Mouse (Mus musculus) R1 (cell line): ENCODE measurements at regions not wholly inside any gene's neighbourhood (a gene's known extent, or its start where the extent isn't known, plus 50 kb on each side); places are given as distances from the start of the nearest gene placed in this dataset.
A peak's percentile ranks its signal among the peaks of the same experiment; 100 is the strongest.
"Not testable (repeated sequence)": the region's sequence is repeated elsewhere in the genome, so short reads cannot be mapped to it uniquely, and the experiment has no call there.

Source experiments
- DNase-seq: peaks from one replicate; pipeline ENCODE4 v3.0.0-alpha.2; 2018; ENCODE audit warnings: low read depth, low spot score

DNA sequence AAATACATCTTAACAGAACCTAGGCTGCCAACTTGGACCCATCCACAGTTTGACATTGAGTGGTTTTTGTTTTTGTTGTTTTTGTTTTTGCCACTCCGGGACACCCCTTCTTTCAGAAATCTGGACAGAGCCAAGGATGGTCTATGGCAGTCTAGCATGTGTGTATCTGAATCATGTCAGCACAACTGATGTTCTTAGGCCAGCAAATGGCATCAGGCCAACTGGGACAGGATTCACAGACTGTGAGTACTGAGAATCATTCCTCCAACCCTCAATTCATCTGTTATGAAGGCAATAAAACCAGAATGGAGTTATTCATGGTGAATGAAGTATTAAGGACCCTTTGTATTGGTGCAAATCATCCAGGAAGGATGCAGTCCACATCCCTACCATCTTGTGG, 1372.5 kb upstream of the Rag2 start:
- no peak for DNase-seq

- DNase-seq: no peak
Observed at GRCm38 (mm10) chr2:100259136-100259853, 1365.2 kb upstream of the Rag2 start.

DNA sequence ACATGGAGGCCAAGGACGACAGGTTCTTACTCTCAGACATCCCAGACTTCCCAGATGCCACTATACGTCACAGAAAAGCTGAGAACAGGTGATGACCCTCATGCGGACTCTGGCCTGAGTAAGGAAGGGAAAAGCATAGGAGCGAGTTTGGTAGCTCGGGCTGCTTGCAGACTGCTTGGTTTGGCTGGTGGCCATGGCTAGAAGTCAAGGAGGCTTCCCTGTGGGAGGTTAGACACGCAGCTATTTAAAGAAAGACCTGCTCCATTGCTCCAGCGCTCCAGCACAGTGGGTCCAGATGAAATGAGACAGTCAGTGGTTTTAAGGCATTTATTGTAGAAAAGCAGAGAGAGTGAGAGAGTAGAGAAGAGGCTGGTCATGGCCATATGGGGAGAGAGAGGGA, 1318.0 kb upstream of the Rag2 start:
- no peak for DNase-seq

DNA sequence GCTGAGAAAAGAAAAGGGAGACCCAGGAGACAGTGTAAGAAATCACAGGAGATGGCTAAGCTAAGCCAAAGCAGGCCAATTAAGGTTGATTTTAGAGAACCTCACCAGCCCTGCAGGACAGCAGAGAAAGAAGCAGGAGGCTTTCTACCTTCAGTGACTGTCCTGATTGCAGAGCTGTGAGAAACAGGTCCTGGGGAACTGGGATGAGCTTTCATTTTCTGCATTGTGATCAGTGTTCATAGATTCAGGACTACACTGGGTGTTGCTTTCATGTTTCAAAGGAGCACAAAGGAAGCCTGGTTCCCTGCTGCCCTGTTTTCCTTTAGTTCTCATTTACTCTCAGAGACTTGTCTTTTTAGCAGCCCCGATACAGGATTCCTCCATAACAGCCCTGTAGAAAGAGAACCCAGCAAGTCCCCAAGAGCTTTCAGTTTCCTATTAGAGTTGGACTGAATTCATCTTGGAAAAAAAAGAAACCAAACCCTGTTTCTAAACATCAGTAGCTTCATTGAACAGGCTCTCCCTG, 1311.7 kb upstream of the Rag2 start:
- no peak for DNase-seq

DNA sequence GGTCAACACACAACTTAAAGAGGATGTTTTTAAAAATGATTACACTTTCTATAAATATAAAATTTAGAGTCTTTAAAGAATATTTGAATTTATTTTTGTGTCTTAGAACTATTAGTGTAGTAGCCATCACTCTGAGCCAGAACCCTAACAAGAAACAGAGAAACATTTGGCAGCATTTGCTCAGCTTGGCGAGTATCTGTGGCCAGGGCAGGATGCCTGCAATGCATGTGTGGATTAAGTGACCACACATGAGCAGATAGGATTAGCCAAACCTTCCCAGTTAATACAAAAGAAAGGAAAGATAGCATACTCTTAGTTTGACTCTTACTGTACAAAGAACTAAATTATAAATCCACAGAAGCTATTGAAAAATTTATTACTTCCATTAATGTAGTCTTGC, 1304.1 kb upstream of the Rag2 start:
- DNase-seq: no peak

DNA sequence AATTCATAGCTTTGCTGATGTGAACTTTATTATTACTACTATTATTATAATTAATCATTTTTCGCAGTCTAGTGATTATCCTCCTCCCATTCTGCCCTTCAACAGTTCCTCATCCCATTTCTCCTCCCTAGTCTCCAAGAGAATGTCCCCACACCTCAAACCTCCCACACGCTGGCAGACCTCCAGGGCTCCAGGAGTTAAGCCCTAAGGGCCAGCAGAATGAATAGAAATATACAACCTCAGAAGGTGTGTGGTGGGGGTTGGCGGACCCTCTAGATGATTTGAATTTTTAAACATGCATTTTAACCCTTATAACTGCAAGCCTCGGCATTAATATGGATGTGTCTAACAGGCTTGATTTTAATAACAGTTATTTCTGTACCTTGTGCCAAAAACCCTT, 1283.8 kb upstream of the Rag2 start:
- DNase-seq: no peak

DNA sequence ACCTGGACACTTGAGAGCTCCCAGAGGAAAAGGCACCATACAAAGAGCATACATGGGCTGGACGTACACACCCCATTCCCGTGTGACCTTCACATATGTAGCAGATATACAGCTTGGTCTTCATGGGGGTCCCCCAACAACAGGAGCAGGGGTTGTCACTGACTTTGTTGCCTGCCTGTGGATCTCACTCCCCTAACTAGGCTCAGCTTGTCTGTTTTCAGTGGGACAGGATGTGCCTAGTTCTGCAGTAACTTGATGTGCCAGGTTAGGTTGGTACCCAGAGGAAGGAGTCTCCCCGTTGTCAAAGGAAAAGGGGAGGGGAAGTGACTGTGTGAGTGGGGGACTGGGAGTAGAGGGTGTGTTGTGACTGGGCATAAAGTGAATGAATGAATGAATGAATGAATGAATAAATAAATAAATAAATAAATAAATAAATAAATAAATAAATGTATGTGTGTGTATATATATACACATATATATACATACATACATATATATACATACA, 1279.5 kb upstream of the Rag2 start:
- DNase-seq: no peak

DNA sequence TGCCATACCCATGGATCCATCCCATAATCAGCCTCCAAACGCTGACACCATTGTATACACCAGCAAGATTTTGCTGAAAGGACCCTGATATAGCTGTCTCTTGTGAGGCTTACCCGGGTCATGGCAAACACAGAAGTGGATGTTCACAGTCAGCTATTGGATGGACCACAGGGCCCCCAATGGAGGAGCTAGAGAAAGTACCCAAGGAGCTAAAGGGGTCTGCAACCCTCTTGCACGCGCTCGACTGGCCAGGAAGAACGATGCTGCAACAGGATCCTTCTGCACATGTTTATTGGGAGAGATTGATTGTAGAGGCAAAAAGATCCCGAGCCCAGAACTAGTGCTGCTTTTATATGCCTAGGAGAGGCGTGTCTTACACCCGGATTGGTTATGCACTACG, 1258.9 kb upstream of the Rag2 start:
- DNase-seq: not testable (repeated sequence)

DNA sequence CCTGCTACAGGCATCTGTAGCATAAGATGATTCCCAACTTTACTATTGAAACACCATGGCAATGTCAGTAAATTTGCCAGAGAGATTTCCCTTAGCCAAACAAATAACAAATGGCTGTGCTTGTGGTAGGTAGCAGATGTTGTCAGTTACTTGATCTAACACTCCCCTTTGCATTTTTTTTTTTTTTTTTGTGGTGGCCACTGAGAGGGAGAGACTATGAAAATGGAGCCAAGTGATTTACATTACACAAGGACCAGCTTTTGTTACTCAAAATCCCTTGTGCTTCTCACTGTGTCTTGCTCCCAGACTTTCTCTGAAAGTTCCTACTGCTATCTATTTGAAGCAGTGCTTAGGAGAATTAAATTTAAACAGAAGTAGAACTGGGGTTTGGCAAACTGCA, 1224.7 kb upstream of the Rag2 start:
- DNase-seq: peak; percentile 63

GRCm38 (mm10) chr2:100426661-100427060, 1197.9 kb upstream of the Rag2 start:
- no peak for DNase-seq

GRCm38 (mm10) chr2:100434991-100435390, 1189.5 kb upstream of the Rag2 start:
- DNase-seq: no peak

DNA sequence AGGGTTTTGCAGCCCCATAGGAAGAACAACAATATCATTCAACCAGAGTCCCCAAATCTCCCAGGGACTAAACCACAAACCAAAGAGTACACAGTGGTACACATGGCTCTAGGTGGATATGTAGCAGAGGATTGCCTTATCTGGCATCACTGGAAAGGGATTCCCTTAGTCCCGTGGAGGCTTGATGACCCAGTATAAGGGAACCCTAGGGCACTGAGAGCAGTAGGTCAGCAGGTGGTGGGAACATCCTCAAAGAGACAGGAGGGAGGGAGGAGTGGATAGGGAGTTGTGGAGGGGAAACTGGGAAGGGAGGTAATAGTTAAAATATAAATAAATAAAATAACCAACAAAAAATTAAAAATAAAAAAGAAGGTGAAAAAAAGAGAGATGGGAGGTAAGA, 1178.7 kb upstream of the Rag2 start:
- no peak for DNase-seq

- DNase-seq: no peak
Observed at GRCm38 (mm10) chr2:100446332-100446731, 1178.2 kb upstream of the Rag2 start.

- not testable (repeated sequence) for DNase-seq
Observed at GRCm38 (mm10) chr2:100459641-100460040, 1164.9 kb upstream of the Rag2 start.

GRCm38 (mm10) chr2:100486229-100486628, 1138.3 kb upstream of the Rag2 start:
- not testable (repeated sequence) for DNase-seq

GRCm38 (mm10) chr2:100505114-100505513, 1119.4 kb upstream of the Rag2 start:
- DNase-seq: not testable (repeated sequence)
